Mouse (Mus musculus) heart, adult 2 months (tissue): ENCODE data around the gene Sbf2. TPM values are rescaled to one million over a fixed set of nuclear protein-coding genes. Genes with fewer than 3 reads are reported as not detected.

Experiments used
- DNase-seq, 2 experiments: peaks; one replicate each; pipeline ENCODE4 v3.0.0; 2021
- H3K27ac ChIP-seq: fragments of 200-600 bp; 2 replicates; pipeline ENCODE4 v1.8.1; 2022
- H3K27me3 ChIP-seq: fragments of 200-500 bp; 2 replicates; pipeline ENCODE4 v1.6.1; 2012; ENCODE audit warnings: mild to moderate bottlenecking, low read length, inconsistent platforms, mixed read lengths; ENCODE audit not compliant: control insufficient read depth, insufficient read depth
- H3K36me3 ChIP-seq: fragments of 200-500 bp; 2 replicates; pipeline ENCODE4 v1.6.1; 2012; ENCODE audit warnings: low read length, inconsistent platforms; ENCODE audit not compliant: control insufficient read depth, insufficient read depth
- H3K4me1 ChIP-seq: fragments of 200-500 bp; 2 replicates; pipeline ENCODE4 v1.6.1; 2011; ENCODE audit warnings: low read length; ENCODE audit not compliant: control insufficient read depth, insufficient read depth
- H3K4me3 ChIP-seq: fragments of 200-600 bp; 2 replicates; pipeline ENCODE4 v1.8.1; 2022
- H3K79me2 ChIP-seq: fragments of 200-500 bp; replicated peaks from 2 replicates; pipeline ENCODE4 v1.6.1; 2012; ENCODE audit warnings: mild to moderate bottlenecking, inconsistent platforms, low read length, moderate library complexity, mixed read lengths; ENCODE audit not compliant: control insufficient read depth, insufficient read depth
- H3K9ac ChIP-seq: fragments of 200-500 bp; 2 replicates; pipeline ENCODE4 v1.6.1; 2012; ENCODE audit warnings: low read depth, mild to moderate bottlenecking, control low read depth, inconsistent platforms, low read length, mixed read lengths
- CTCF ChIP-seq: fragments of 200-600 bp; IDR thresholded peaks from 2 replicates; pipeline ENCODE4 v1.8.1; 2022; ENCODE audit warnings: antibody characterized with exemption, mild to moderate bottlenecking, moderate library complexity
- EP300 ChIP-seq: fragments of 200-500 bp; IDR thresholded peaks from 2 replicates; pipeline ENCODE4 v1.6.1; 2011; ENCODE audit warnings: low read depth, low read length, control low read depth; ENCODE audit not compliant: insufficient read depth
- POLR2A ChIP-seq: fragments of 200-500 bp; IDR thresholded peaks from 2 replicates; pipeline ENCODE4 v1.6.1; 2011; ENCODE audit warnings: mild to moderate bottlenecking, low read depth, low read length, control low read depth; ENCODE audit not compliant: insufficient read depth
- WGBS: fragments of 180-500 bp; shearing (Covaris S2); methylation state at CpG from one replicate; pipeline ENCODE4 v1.1.7; 2018; 5-methylcytosine and 5-hydroxymethylcytosine counted together
- intact Hi-C: fragments of 180-260 bp; cut with DNase I; formaldehyde crosslinking; loops from one replicate; pipeline ENCODE4 v1.15.1; 2025
- polyA plus RNA-seq: library from polyadenylated mRNA; depleted of rRNA; stranded (reverse); fragments of >200 nt; gene quantifications from 2 replicates; pipeline ENCODE4 v1.2.3, GENCODE M21; 2012
- total RNA-seq, 2 experiments: library from RNA; stranded (reverse); gene quantifications; 2 replicates each; pipeline ENCODE4 v1.2.3; 2021

The Sbf2 gene
- total and polyA plus RNA-seq, 3 experiments = 16.1 to 40.4 (median 39.7) TPM

GRCm38 (mm10) chr7:110624067-110624466, 9.3 kb upstream of the Sbf2 start:
- no peaks in the 10 kb centered on the region for H3K36me3 ChIP-seq
- intact Hi-C loops = no loop called here
- H3K79me2 ChIP-seq = no peaks in the 10 kb centered on the region
- 62% methylated on average over 2 of the region's 2 CpGs for WGBS
- no peaks in the 10 kb centered on the region for H3K27me3 ChIP-seq
- H3K4me1 ChIP-seq = peaks cover 3% of the 10 kb centered on the region
- DNase-seq = no peak
- H3K4me3 ChIP-seq = no peak overlapping the region
- H3K9ac ChIP-seq = no peak overlapping the region
- no peak overlapping the region for H3K27ac ChIP-seq
- no peak for TF ChIP-seq CTCF
- no peak for TF ChIP-seq POLR2A
- no peak for TF ChIP-seq EP300

DNA sequence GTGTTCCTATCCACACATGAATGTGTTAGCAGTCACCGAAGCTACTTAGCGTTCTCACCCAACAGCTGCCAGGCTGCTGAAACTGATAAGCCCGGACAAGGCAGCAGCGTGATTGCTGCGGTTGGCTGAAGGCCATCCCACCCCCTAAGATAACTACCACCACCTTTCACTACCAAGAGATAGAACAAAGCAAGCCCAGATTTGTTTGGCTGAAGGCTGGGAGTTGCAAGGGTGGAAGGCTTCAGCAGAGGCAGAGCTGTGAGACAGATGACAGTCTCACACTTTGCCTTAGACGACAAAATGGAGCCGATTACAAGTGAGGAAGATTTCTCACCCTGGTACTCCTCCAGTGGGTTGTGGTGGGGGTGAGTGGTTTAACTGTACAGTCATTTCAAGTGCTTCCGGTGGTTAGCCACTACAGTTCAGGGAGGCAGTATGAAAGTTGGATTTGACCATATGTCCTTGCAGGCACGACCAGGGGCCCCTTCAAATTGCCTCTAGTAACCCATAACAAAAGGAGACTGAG, 4.4 kb upstream of the Sbf2 start:
- TF ChIP-seq CTCF (no peak), POLR2A (no peak), EP300 (no peak)
- WGBS = 16% methylated on average over 9 of the region's 9 CpGs
- Histone ChIP-seq H3K27ac (peak overlapping the region; percentile 31; the same call in 1 of the 2 replicates), H3K4me3 (no peak overlapping the region), H3K27me3 (no peaks in the 10 kb centered on the region), H3K36me3 (no peaks in the 10 kb centered on the region), H3K9ac (no peak overlapping the region), H3K79me2 (no peaks in the 10 kb centered on the region), H3K4me1 (peaks cover 4% of the 10 kb centered on the region)
- DNase-seq = peak; percentile 38 to 68
- intact Hi-C loops = no loop called here

DNA sequence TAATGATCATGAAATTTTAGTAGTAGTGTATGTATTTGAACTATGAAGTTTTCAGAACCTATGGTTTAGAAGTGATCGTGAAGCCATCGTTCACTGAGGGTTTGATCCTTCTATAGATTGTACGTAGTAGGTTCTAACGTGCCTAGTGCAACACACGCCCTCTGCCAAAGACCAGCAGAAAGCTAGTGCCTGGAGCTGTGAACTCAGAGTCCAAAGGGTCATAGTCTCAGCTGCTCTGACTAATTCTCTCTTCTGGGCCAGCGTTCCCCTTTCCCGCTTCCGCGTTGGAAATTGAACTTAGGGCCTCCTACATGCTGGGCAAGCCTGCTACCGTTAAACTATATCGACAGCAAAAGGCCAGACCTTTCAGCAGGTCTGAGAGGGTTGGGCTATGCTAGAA, 1.1 kb upstream of the Sbf2 start:
- Histone ChIP-seq H3K27ac (peak overlapping the region; percentile 98), H3K9ac (no peak overlapping the region), H3K79me2 (peaks cover 5% of the 10 kb centered on the region), H3K4me1 (peaks cover 9% of the 10 kb centered on the region), H3K36me3 (peaks cover 6% of the 10 kb centered on the region; the same call in 1 of the 2 replicates), H3K4me3 (no peak overlapping the region), H3K27me3 (no peaks in the 10 kb centered on the region)
- TF ChIP-seq POLR2A (no peak), CTCF (no peak), EP300 (no peak)
- WGBS = 53% methylated on average over 11 of the region's 11 CpGs
- intact Hi-C loops = no loop called here
- peak; percentile 33 to 41 for DNase-seq

GRCm38 (mm10) chr7:110615151-110615631, 469 bp upstream of the Sbf2 start:
- Histone ChIP-seq H3K4me3 (peak overlapping the region; percentile 79), H3K36me3 (peaks cover 6% of the 10 kb centered on the region; the same call in 1 of the 2 replicates), H3K9ac (peak overlapping the region; percentile 98), H3K4me1 (peaks cover 8% of the 10 kb centered on the region), H3K79me2 (peaks cover 5% of the 10 kb centered on the region), H3K27me3 (no peaks in the 10 kb centered on the region), H3K27ac (peak overlapping the region; percentile 98)
- 1% methylated on average over 20 of the region's 20 CpGs for WGBS
- peak; percentile 78 to 83 for DNase-seq
- 0 out of 2 replicates have a peak, but pooled peaks have one; percentile 42 for TF ChIP-seq EP300
- 0 out of 2 replicates have a peak, but pooled peaks have one; percentile 11 for TF ChIP-seq POLR2A
- TF ChIP-seq CTCF = no peak
- intact Hi-C loops = no loop called here

DNA sequence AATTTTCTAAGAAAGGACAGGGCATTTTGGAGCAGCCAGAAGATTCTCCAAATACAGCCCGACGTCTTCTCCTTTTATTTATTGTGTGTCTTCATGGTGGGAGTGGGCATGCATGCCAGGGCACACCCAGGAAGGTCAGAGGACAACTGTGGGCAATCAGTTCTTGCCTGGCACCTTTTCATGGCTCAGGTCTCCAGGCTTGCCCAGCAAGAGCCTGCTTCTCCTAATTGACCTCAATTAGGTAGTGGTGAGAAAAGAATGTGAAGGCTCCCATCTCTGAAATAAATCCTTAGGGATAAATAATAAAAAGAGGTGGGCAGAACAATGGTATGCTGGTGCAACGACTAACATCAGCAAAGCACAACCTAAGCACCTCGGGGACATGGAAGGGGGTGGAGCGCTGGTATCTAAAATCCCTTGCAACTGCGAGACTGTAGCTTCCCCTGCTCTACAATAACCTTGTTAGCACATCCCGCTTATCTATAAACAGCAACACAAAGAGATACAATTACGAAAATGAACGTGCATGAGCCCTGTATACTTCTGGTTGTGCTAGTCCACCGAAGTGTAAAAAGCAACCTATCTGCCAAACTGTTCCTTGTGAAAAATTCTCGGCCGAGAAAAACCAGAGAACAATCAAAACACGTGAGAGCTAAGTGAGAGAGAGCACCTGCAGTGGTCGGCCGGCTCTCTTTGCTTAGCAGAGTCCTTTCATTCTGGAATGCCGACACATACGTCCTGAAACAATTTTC, 1.2 kb downstream of the Sbf2 start:
- TF ChIP-seq EP300 (no peak), POLR2A (no peak), CTCF (no peak)
- peak in 1 of 2 experiments; percentile 24 for DNase-seq
- peak overlapping the region; percentile 98 for H3K27ac ChIP-seq
- no peaks in the 10 kb centered on the region for H3K27me3 ChIP-seq
- 3% methylated on average over 17 of the region's 17 CpGs for WGBS
- intact Hi-C loops = loop anchor here (1.0 kb wide), 1 partner anchor 14 kb away; the partner anchor contains the start of gene Adm
- peaks cover 5% of the 10 kb centered on the region for H3K79me2 ChIP-seq
- peak overlapping the region; percentile 98 for H3K9ac ChIP-seq
- peak overlapping the region; percentile 79 for H3K4me3 ChIP-seq
- peaks cover 6% of the 10 kb centered on the region for H3K4me1 ChIP-seq
- H3K36me3 ChIP-seq = peaks cover 6% of the 10 kb centered on the region; the same call in 1 of the 2 replicates

GRCm38 (mm10) chr7:110606906-110607305, 7.8 kb downstream of the Sbf2 start:
- H3K27ac ChIP-seq = no peak overlapping the region
- H3K9ac ChIP-seq = no peak overlapping the region
- H3K27me3 ChIP-seq = no peaks in the 10 kb centered on the region
- peaks cover 1% of the 10 kb centered on the region; the same call in 1 of the 2 replicates for H3K4me1 ChIP-seq
- TF ChIP-seq EP300 (no peak), POLR2A (no peak), CTCF (no peak)
- DNase-seq = no peak
- H3K79me2 ChIP-seq = peaks cover 9% of the 10 kb centered on the region
- no peaks in the 10 kb centered on the region for H3K36me3 ChIP-seq
- intact Hi-C loops = no loop called here
- WGBS = 96% methylated on average over 1 of the region's 1 CpGs
- no peak overlapping the region for H3K4me3 ChIP-seq
